Mouse (Mus musculus) heart, embryonic 11.5 days (tissue): ENCODE data around the gene Cdv3. TPM values are rescaled to one million over a fixed set of nuclear protein-coding genes. Genes with fewer than 3 reads are reported as not detected.

Source experiments
- ATAC-seq: fragments of 200-750 bp; cut with Nextera tagmentation; replicated peaks from 2 replicates; pipeline ENCODE4 v1.8.0; 2017; ENCODE audit warnings: moderate library complexity; ENCODE audit not compliant: insufficient number of reproducible peaks, low FRiP score, low TSS enrichment
- H3K27ac ChIP-seq: fragments of 300-500 bp; sonication (generic); 2 replicates; pipeline ENCODE4 v1.5.1; 2014; ENCODE audit warnings: mild to moderate bottlenecking, low read depth, low read length
- H3K27me3 ChIP-seq: fragments of 300-500 bp; sonication (generic); 2 replicates; pipeline ENCODE4 v1.6.1; 2014; ENCODE audit warnings: mild to moderate bottlenecking, low read length, mixed read lengths; ENCODE audit not compliant: control insufficient read depth, insufficient read depth
- H3K36me3 ChIP-seq: fragments of 300-500 bp; sonication (generic); 2 replicates; pipeline ENCODE4 v1.6.1; 2014; ENCODE audit warnings: mild to moderate bottlenecking, low read length, moderate library complexity, mixed read lengths; ENCODE audit not compliant: control insufficient read depth, insufficient read depth
- H3K4me1 ChIP-seq: fragments of 300-500 bp; sonication (generic); 2 replicates; pipeline ENCODE4 v1.6.1; 2014; ENCODE audit warnings: low read length; ENCODE audit not compliant: control insufficient read depth, insufficient read depth
- H3K4me2 ChIP-seq: fragments of 300-500 bp; sonication (generic); 2 replicates; pipeline ENCODE4 v1.6.1; 2014; ENCODE audit warnings: mild to moderate bottlenecking, moderate library complexity
- H3K4me3 ChIP-seq: fragments of 300-500 bp; sonication (generic); 2 replicates; pipeline ENCODE4 v1.5.1; 2014; ENCODE audit warnings: low read depth, low read length
- H3K9ac ChIP-seq: fragments of 300-500 bp; sonication (generic); 2 replicates; pipeline ENCODE4 v1.6.1; 2014; ENCODE audit warnings: mild to moderate bottlenecking, low read depth, low read length, moderate library complexity
- H3K9me3 ChIP-seq: fragments of 300-500 bp; sonication (generic); replicated peaks from 2 replicates; pipeline ENCODE4 v1.6.1; 2016; ENCODE audit warnings: low read length; ENCODE audit not compliant: control insufficient read depth
- WGBS: fragments of 180-500 bp; shearing (Covaris S2); extraction: QIAGEN DNeasy Blood & Tissue Kit; methylation state at CpG from one replicate; pipeline ENCODE4 v1.1.7; 2014; ENCODE audit not compliant: insufficient replicate concordance; 5-methylcytosine and 5-hydroxymethylcytosine counted together
- polyA plus RNA-seq: library from polyadenylated mRNA; unstranded; fragments of >200 nt; fragmentation: Nextera tagmentation; extraction: Ambion mirVana; gene quantifications from 2 replicates; pipeline ENCODE4 v1.2.1, GENCODE M21; 2014

The Cdv3 gene
- polyA plus RNA-seq, 1 experiment from 2014 or later, result 76.8 TPM

DNA sequence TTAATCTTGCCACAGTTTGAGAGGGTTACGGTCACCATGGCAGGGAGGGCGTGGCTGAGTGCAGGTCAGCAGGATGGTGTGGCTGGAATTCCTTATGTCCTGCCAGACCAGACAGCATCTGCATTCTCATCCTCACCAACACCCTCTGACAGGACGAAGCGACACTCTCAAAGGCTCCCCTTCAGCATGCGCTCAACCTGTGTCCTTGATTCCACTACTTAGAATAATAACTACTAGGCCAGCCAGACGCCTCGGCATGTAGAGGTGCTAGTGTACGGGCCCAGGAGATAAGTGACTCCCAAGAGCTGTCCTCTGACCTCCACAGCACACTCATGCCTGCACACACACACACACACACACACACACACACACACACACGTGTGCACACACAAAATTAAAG is 13.6 kb upstream of the Cdv3 start:
- H3K4me2 ChIP-seq, result no peak overlapping the region
- no peak overlapping the region for H3K27ac ChIP-seq
- no peak overlapping the region for H3K9ac ChIP-seq
- no peaks in the 10 kb centered on the region for H3K9me3 ChIP-seq
- no peaks in the 10 kb centered on the region for H3K27me3 ChIP-seq
- no peak overlapping the region for H3K4me3 ChIP-seq
- no peaks in the 10 kb centered on the region for H3K36me3 ChIP-seq
- ATAC-seq, result peak; percentile 55; the same call in 1 of the 2 replicates
- peaks cover 5% of the 10 kb centered on the region; the same call in 1 of the 2 replicates for H3K4me1 ChIP-seq
- WGBS, result 37% methylated on average over 9 of the region's 9 CpGs

DNA sequence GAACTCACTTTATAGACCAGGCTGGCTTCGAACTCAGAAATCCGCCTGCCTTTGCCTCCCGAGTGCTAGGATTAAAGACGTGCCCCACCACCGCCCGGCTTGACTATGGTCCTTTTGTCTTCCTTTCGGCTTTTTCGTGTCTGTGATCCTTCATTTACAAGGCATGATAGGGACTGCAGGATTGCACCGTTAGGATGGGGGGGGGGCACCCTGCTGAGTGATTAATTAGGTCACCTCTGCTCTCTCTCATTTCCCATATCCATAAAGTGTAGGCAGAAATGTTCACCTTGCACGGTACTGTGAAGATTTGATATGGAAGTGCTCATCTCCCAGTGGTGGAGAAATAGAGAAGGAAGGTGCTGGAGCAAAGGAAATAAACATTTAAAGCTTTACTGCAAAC is 13.0 kb upstream of the Cdv3 start:
- peaks cover 5% of the 10 kb centered on the region; the same call in 1 of the 2 replicates for H3K4me1 ChIP-seq
- H3K27ac ChIP-seq, result no peak overlapping the region
- H3K9me3 ChIP-seq, result no peaks in the 10 kb centered on the region
- H3K4me2 ChIP-seq, result no peak overlapping the region
- WGBS, result 57% methylated on average over 10 of the region's 10 CpGs
- no peak overlapping the region for H3K4me3 ChIP-seq
- no peaks in the 10 kb centered on the region for H3K27me3 ChIP-seq
- H3K9ac ChIP-seq, result no peak overlapping the region
- no peaks in the 10 kb centered on the region for H3K36me3 ChIP-seq
- ATAC-seq, result no peak

DNA sequence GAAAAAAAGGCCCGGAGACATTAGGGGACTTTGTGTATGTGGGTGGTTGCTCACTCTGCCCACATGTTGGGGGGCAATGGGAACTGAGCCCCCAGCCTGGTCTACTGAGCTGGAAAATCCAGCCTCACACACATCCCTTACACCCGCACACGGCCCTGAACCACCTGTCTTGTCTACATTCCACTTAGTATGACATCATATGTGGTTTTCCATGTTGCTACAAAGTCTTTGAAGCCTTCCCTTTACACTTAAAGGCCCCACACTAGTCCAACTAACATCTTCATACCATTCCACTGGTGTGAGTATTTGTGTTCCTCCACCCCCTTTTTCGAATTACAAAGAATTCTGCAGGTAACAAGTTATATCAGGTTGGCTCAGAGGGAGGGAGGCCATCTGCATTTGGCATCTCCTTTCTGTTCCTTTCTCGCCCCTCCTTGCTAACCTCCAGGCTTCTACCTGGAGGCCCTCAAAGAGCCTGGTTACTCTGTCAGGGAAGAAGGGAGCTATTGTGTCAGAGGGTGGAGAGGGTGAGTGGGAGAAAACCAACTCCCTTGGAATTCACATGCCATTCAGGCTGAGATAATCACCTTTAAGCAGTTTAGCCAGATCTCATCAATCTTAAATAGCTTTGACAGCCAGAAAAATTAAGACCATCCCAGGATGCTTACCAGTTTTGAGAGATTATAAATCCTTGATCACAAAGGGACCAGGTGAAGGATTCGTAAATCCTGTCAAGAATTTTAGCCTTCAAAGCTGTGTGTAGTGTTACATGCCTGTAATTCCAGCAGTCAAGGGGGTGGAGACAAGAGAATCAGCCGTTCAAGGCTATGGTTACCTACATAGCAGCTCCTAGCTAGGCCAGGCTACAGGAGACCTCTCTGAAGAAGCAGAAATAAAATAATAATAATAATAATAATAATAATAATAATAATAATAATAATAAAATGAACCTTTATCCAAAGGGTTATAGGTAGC is 11.0 kb upstream of the Cdv3 start:
- Histone ChIP-seq H3K36me3 (no peaks in the 10 kb centered on the region), H3K9ac (no peak overlapping the region), H3K9me3 (no peaks in the 10 kb centered on the region), H3K4me3 (no peak overlapping the region), H3K27ac (no peak overlapping the region), H3K27me3 (no peaks in the 10 kb centered on the region), H3K4me2 (no peak overlapping the region), H3K4me1 (peaks cover 5% of the 10 kb centered on the region; the same call in 1 of the 2 replicates)
- ATAC-seq, result no peak
- WGBS, result 60% methylated on average over 7 of the region's 7 CpGs

DNA sequence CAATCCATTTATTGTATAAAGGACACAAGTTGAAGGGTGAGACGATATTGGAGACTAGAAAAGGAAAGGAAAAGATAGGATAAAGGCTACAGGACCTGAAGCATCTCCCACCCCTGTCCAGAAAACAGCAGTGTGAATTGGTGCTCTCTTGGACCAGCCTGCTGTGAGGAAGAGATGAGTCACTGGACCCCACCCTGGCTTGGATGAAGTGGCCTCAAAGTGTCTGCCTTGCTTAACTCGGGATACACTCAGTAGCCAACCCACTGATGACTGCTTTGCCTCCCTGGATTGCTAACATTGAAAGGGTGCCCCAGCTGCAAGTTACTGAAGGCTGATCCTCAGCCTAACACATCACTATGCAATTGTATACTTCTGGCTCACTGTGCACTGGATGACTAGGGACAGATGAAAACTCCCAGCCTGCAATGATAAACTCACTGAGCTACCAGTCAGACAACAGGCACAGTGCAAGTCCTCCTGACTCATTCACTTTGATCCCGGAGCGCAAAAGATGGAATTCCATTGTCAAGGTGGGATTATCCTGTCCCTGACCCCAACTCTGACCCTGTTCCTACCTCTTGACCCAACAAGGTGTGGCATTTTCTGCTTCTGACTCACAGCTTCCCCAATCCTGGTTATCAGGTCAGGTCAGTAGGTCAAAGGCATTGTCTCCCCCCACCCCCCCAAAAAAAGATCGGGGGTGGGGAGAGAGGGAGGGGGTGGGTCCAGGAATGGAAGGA is 6.8 kb upstream of the Cdv3 start:
- no peak overlapping the region for H3K9ac ChIP-seq
- no peaks in the 10 kb centered on the region for H3K9me3 ChIP-seq
- H3K4me1 ChIP-seq, result no peaks in the 10 kb centered on the region; the same call in 1 of the 2 replicates
- H3K27me3 ChIP-seq, result no peaks in the 10 kb centered on the region
- no peak overlapping the region for H3K4me2 ChIP-seq
- WGBS, result 51% methylated on average over 5 of the region's 5 CpGs
- no peak overlapping the region for H3K27ac ChIP-seq
- H3K36me3 ChIP-seq, result no peaks in the 10 kb centered on the region
- no peak for ATAC-seq
- no peak overlapping the region for H3K4me3 ChIP-seq

DNA sequence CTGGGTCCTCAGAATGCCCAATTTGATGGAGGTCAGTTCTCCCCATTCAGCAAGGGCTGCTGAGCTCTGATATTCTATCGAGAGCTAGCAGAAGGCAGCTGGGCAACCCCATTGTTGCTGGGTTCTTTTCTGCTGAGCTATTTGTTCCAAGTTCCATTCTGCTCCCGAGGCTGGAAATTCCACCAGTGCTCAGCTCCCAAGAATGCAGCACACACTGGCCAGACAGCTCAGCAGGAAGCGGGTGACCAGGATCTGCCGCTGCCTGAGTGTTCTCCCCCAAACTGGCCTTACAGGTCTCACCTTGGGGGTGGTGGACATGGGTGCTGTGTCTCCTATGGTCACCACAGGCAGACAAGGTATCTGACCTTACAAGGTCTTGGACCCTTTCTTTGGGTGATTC is 4.3 kb upstream of the Cdv3 start:
- 0 out of 2 replicates have a peak overlapping the region, but pooled peaks have one; percentile 16 for H3K27ac ChIP-seq
- ATAC-seq, result no peak
- H3K4me1 ChIP-seq, result peaks cover 9% of the 10 kb centered on the region; the same call in 1 of the 2 replicates
- H3K9me3 ChIP-seq, result no peaks in the 10 kb centered on the region
- H3K27me3 ChIP-seq, result no peaks in the 10 kb centered on the region
- no peak overlapping the region for H3K4me2 ChIP-seq
- H3K36me3 ChIP-seq, result no peaks in the 10 kb centered on the region
- 52% methylated on average over 4 of the region's 4 CpGs for WGBS
- H3K9ac ChIP-seq, result no peak overlapping the region
- no peak overlapping the region for H3K4me3 ChIP-seq

DNA sequence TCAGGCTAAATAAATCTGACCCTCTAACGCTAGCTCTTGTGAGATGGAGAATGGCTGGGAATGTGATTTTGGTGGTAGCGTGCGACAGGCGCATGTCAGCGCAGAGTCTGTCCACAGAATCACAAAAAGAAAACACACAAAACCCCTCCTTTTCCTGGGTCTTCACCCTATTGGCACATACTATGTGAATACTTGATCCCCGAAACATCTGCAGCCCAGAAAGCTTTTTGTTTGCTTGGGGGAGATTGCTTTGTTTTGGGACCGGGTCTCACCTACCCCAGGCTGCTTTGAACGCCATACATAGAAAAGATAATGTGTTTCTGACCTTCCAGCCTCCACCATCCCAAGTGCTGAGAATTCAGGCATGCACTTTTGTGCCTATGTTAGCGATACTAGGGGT is 716 bp upstream of the Cdv3 start:
- peak overlapping the region; percentile 70 for H3K4me2 ChIP-seq
- peaks cover 19% of the 10 kb centered on the region; the same call in 1 of the 2 replicates for H3K4me1 ChIP-seq
- H3K9ac ChIP-seq, result peak overlapping the region; percentile 61; the same call in 1 of the 2 replicates
- peak overlapping the region; percentile 71 for H3K4me3 ChIP-seq
- H3K9me3 ChIP-seq, result no peaks in the 10 kb centered on the region
- peak overlapping the region; percentile 63 for H3K27ac ChIP-seq
- H3K27me3 ChIP-seq, result no peaks in the 10 kb centered on the region
- H3K36me3 ChIP-seq, result peaks cover 10% of the 10 kb centered on the region
- no peak for ATAC-seq
- 55% methylated on average over 9 of the region's 9 CpGs for WGBS

DNA sequence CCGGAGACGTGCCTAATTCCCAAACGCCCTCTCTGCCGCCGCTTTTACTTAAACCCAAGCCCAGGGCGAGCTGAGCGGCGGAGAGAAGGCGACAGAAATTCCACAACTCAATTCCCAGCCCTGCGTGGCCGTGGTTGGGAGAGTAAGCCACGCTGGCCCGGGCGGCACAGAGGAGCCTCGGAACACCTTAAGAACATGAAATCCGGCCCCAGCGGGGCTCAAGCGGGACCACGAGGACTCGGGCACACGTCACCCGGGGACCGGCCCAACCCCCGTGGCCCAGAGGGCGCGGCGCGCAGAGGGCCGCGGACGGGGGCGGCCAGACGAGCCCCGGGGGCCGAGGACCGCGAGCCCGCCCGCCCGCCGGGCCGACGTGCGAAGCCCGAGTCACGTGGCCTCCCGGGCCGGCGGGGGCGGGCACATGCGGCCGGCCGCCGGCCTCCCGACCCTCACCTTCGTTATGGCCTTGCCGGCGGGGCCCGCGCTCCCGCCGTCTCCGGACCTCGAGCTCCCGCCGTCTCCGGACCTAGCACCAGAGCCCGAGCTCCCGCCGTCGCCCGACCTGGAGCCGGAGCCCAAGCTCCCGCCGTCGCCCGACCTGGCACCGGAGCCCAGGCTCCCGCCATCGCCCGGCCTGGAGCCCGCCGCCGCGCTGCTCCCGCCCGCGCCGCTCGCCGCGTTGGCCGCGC is 895 bp downstream of the Cdv3 start:
- Histone ChIP-seq H3K27ac (peak overlapping the region; percentile 98), H3K27me3 (no peaks in the 10 kb centered on the region), H3K9me3 (no peaks in the 10 kb centered on the region), H3K4me1 (peaks cover 19% of the 10 kb centered on the region; the same call in 1 of the 2 replicates), H3K36me3 (peaks cover 10% of the 10 kb centered on the region), H3K9ac (peak overlapping the region; percentile 95), H3K4me3 (peak overlapping the region; percentile 71), H3K4me2 (peak overlapping the region; percentile 64)
- 4% methylated on average over 77 of the region's 94 CpGs for WGBS
- ATAC-seq, result peak; percentile 50
